Mouse (Mus musculus): ENCODE results near the gene Arl6ip1. TPM values are rescaled to one million over a fixed set of nuclear protein-coding genes. Genes with fewer than 3 reads are reported as not detected.

The Arl6ip1 gene
- polyA plus RNA-seq, 1 experiment from 2014 or later, result 445 TPM

DNA sequence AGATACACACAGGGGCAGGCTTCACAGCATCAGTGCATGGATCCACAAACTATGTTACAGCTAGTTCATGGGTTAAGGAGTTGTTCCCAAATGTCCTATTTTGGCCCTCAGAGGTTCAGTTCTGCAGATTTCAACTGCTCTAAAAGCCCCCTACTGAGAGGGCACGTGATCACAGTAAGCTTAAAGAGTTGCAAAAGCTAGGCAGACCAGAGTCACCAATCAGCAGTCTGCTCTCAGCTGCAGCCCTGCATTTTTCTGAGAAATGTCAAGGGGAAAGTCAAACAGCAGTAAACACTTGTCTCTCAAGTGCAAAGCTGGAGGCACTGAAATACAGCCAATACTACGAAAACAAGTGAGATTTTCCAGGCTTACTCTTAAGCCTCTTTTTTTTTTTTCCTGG is 10.3 kb downstream of the Arl6ip1 start:
- Histone ChIP-seq H3K4me1 (ENCODE audit: control insufficient read depth, insufficient read depth, low read length) (peaks cover 8% of the 10 kb centered on the region), H3K27ac (ENCODE audit: low read depth, low read length) (no peak overlapping the region), H3K9me3 (replicated peaks; ENCODE audit: control insufficient read depth, low read length) (no peaks in the 10 kb centered on the region), H3K4me3 (ENCODE audit: low read depth, low read length) (no peak overlapping the region), H3K4me2 (ENCODE audit: low read length) (no peak overlapping the region), H3K9ac (ENCODE audit: low read length) (no peak overlapping the region), H3K36me3 (ENCODE audit: control insufficient read depth, insufficient read depth, low read length) (peaks cover 64% of the 10 kb centered on the region), H3K27me3 (replicated peaks; ENCODE audit: control insufficient read depth, insufficient read depth, low read length) (no peaks in the 10 kb centered on the region)
- DNase-seq (ENCODE audit: low spot score) (no peak), ATAC-seq (no peak)
- 44% methylated on average over 2 of the region's 2 CpGs for WGBS

DNA sequence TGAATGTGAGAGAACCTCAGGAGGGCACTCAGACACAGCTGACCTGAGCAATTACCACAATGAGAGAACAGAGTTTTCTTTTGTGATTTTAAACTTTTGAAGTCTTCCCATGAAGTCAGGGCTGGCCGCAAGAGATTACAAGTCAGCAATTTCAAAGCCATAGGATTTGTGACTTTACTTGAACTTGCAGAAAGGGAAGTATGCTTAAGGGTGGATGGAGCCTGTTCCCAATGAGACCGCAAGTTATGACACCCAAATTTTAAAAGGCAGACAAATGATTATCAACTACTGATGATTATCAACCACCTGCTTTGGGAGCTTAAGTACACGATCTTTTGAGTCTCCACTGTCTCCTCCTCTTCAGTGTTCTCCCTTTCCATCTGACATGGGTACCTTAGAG is 11.0 kb downstream of the Arl6ip1 start:
- Histone ChIP-seq H3K36me3 (ENCODE audit: control insufficient read depth, insufficient read depth, low read length) (peaks cover 65% of the 10 kb centered on the region), H3K27me3 (replicated peaks; ENCODE audit: control insufficient read depth, insufficient read depth, low read length) (no peaks in the 10 kb centered on the region), H3K9ac (ENCODE audit: low read length) (no peak overlapping the region), H3K9me3 (replicated peaks; ENCODE audit: control insufficient read depth, low read length) (no peaks in the 10 kb centered on the region), H3K4me3 (ENCODE audit: low read depth, low read length) (no peak overlapping the region), H3K4me1 (ENCODE audit: control insufficient read depth, insufficient read depth, low read length) (peaks cover 15% of the 10 kb centered on the region), H3K4me2 (ENCODE audit: low read length) (no peak overlapping the region), H3K27ac (ENCODE audit: low read depth, low read length) (no peak overlapping the region)
- ATAC-seq (no peak), DNase-seq (ENCODE audit: low spot score) (no peak)
- WGBS, result 86% methylated on average over 3 of the region's 3 CpGs

DNA sequence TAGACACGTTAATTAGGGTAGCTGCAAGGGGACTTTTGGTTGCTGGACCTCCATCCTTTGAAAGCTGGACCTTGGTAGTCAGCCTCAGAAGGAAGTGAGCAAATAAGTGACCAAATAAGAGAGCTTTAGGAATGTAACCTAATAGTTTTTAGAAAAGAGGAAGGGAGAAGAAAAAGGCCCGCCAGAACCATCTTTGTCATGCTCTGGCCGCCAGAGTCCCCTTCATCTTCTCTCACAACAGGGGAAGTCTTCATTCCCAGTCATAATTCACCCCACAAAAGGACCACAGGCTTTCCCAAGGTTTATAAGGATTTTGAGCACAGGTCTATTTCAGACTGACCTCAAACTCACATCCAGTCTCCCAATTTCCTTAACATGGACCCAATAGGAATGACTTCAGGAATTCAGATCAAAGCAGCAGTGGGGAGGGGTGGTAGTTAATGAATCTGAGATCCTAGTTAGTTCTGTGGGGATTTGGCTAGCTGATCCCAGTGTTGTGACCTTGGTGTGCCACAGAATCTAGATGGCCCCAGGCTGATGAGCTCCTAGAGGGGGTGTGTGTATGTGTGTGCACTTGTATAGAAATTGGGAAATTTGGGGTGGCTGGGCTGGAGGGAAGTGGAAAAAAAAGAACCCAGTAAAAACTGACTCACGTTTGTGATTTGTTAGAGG is 11.8 kb downstream of the Arl6ip1 start:
- Histone ChIP-seq H3K27me3 (replicated peaks; ENCODE audit: control insufficient read depth, insufficient read depth, low read length) (no peaks in the 10 kb centered on the region), H3K27ac (ENCODE audit: low read depth, low read length) (no peak overlapping the region; the same call in 1 of the 2 replicates), H3K4me3 (ENCODE audit: low read depth, low read length) (no peak overlapping the region), H3K4me1 (ENCODE audit: control insufficient read depth, insufficient read depth, low read length) (peaks cover 21% of the 10 kb centered on the region), H3K9me3 (replicated peaks; ENCODE audit: control insufficient read depth, low read length) (no peaks in the 10 kb centered on the region), H3K9ac (ENCODE audit: low read length) (no peak overlapping the region), H3K36me3 (ENCODE audit: control insufficient read depth, insufficient read depth, low read length) (peaks cover 66% of the 10 kb centered on the region), H3K4me2 (ENCODE audit: low read length) (no peak overlapping the region)
- ATAC-seq (no peak), DNase-seq (ENCODE audit: low spot score) (no peak)
- 42% methylated on average over 4 of the region's 4 CpGs for WGBS

DNA sequence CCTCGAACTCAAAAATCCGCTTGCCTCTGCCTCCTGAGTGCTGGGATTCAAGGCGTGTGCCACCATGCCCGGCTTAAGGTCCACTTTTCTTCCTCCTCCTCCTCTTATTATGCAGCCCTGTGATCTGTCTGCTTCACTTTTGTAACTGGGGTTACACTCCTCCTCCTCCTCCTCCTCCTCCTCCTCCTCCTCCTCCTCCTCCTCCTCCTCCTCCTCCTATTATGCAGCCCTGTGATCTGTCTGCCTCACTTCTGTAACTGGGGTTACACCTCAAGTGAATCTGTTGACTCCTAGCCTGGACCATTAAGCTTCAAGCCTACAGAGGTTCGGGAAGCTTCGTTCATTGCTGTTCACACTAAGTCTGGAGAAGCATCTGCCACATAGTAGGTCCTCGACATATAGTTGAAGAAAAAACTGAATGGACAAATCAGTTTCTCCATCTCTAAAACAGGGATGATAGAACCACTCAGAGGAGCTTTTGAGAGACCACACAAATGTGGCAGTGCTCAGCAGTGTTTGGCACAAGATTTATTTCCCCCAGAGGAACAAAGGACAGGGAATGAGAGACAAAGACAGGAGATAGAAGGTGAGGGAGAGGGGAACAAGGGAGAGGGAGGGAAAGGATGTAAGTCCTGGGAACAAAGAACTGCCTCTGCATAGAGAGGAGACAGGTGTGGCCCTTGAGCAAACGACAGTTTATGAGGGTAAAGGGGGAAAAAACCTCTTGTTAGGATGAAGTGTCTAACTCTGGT is 12.5 kb downstream of the Arl6ip1 start:
- peak; percentile 1; the same call in 1 of the 2 replicates for ATAC-seq
- no peaks in the 10 kb centered on the region for H3K9me3 ChIP-seq (replicated peaks; ENCODE audit: control insufficient read depth, low read length)
- H3K27ac ChIP-seq (ENCODE audit: low read depth, low read length), result no peak overlapping the region; the same call in 1 of the 2 replicates
- peak overlapping the region; percentile 96 for H3K4me2 ChIP-seq (ENCODE audit: low read length)
- no peak for DNase-seq (ENCODE audit: low spot score)
- H3K4me3 ChIP-seq (ENCODE audit: low read depth, low read length), result peak overlapping the region; percentile 97; the same call in 1 of the 2 replicates
- WGBS, result 16% methylated on average over 8 of the region's 8 CpGs
- H3K4me1 ChIP-seq (ENCODE audit: control insufficient read depth, insufficient read depth, low read length), result peaks cover 23% of the 10 kb centered on the region
- H3K36me3 ChIP-seq (ENCODE audit: control insufficient read depth, insufficient read depth, low read length), result peaks cover 66% of the 10 kb centered on the region
- no peaks in the 10 kb centered on the region for H3K27me3 ChIP-seq (replicated peaks; ENCODE audit: control insufficient read depth, insufficient read depth, low read length)
- peak overlapping the region; percentile 71; the same call in 1 of the 2 replicates for H3K9ac ChIP-seq (ENCODE audit: low read length)

DNA sequence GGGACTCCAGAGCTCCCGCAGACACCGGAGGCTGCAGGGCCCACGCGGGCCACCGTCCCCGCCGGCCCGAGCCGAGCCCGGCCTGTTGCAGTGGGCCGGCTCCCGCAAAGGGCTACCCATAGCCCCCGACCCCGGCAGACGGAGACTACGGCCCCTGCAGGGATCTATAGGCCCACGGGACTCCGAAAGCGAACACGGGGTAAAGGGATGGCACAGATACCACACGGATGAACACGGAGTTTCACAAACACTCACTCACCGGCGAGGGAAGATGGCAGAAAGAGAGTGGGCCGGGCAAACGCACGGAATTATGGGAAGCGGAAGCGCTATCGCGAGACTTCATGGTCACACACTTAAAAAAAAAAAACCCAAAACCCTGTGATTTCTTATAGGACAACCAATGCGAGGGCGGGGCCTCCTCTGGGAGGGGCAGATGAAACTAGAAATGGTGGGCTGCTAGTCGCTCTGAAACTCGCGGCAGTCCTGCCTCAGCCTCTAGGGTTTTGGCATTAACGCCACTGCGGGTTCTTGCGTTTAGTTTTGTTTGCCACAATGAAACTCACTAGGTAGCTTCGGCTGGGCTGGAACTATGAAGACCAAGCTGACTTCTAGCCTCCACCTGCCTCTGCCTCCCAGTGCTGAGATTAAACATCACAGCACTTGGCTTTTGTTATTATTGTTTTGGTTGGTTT is 13.4 kb downstream of the Arl6ip1 start, which contains the start of gene Rps15a:
Gene Rps15a (minus strand): TSS at position 312 of the 692 bp plus-strand sequence.
- peaks cover 68% of the 10 kb centered on the region for H3K36me3 ChIP-seq (ENCODE audit: control insufficient read depth, insufficient read depth, low read length)
- no peaks in the 10 kb centered on the region for H3K27me3 ChIP-seq (replicated peaks; ENCODE audit: control insufficient read depth, insufficient read depth, low read length)
- peak within 1 kb of the TSS; percentile 97 for H3K4me3 ChIP-seq (ENCODE audit: low read depth, low read length)
- H3K4me2 ChIP-seq (ENCODE audit: low read length), result peak within 1 kb of the TSS; percentile 96
- no peaks in the 10 kb centered on the region for H3K9me3 ChIP-seq (replicated peaks; ENCODE audit: control insufficient read depth, low read length)
- peak within 1 kb of the TSS; percentile 87 for H3K27ac ChIP-seq (ENCODE audit: low read depth, low read length)
- peaks cover 30% of the 10 kb centered on the region for H3K4me1 ChIP-seq (ENCODE audit: control insufficient read depth, insufficient read depth, low read length)
- under 1% methylated on average over 40 of the region's 40 CpGs for WGBS
- DNase-seq (ENCODE audit: low spot score) (peak; percentile 99), ATAC-seq (peak; percentile 85)
- peak within 1 kb of the TSS; percentile 98 for H3K9ac ChIP-seq (ENCODE audit: low read length)

DNA sequence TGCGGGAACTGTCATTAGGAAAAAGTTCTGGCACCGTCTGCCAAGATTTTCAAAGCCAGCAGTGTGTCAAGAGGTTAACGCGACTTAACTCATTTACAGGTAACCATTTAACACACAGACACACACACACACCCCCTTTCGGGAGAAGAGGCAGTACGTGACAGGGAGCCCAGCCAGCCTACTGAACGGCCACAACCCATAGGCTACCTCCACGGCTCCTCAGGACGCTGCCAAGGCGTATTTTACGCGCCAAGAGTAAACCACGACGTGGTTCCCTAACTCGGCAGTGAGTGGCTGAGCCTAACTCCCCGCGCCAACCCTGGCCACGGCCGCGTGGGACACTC is 14.0 kb downstream of the Arl6ip1 start:
- H3K27ac ChIP-seq (ENCODE audit: low read depth, low read length), result peak overlapping the region; percentile 87
- WGBS, result 0% methylated on average over 20 of the region's 20 CpGs
- peak; percentile 40 for DNase-seq (ENCODE audit: low spot score)
- H3K4me3 ChIP-seq (ENCODE audit: low read depth, low read length), result peak overlapping the region; percentile 97
- peak overlapping the region; percentile 96 for H3K4me2 ChIP-seq (ENCODE audit: low read length)
- peak; percentile 58; the same call in 1 of the 2 replicates for ATAC-seq
- peaks cover 68% of the 10 kb centered on the region for H3K36me3 ChIP-seq (ENCODE audit: control insufficient read depth, insufficient read depth, low read length)
- peak overlapping the region; percentile 98 for H3K9ac ChIP-seq (ENCODE audit: low read length)
- no peaks in the 10 kb centered on the region for H3K9me3 ChIP-seq (replicated peaks; ENCODE audit: control insufficient read depth, low read length)
- H3K27me3 ChIP-seq (replicated peaks; ENCODE audit: control insufficient read depth, insufficient read depth, low read length), result no peaks in the 10 kb centered on the region
- H3K4me1 ChIP-seq (ENCODE audit: control insufficient read depth, insufficient read depth, low read length), result peaks cover 30% of the 10 kb centered on the region

DNA sequence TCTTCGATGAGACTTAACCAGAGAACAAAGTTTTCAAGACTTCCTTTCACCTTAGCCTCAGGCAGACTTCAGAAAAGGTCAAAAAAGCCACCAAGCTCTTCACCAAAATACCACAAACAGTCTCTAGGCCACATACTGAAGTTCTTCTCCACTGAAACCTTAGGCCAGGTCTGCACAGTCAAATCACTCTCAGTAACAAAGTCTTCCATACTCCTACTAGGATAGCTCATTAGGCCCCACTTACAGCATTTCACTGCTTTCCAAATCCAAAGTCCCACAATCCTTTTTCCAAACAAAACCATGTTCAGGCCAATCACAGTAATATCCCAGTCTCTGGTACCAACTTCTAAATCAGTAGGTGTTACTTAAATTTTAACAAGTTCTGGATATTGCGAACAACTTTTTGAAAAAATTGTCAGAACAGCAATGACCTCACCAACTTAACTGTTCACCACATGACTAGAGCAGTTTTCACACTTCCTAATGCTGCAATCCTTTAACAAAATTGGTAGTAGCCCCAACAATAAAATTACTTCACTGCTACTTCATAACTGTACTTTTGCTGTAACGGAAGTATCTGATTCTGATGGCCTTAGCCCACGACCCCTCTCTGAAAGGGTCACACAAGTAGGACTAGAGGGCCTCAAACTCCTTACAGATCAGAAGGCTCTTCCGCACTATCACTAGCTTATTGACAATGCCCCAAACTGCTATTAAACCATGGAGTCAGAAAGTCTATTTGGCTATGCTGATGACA is 15.7 kb downstream of the Arl6ip1 start:
- H3K4me2 ChIP-seq (ENCODE audit: low read length), result peak overlapping the region; percentile 96
- peak overlapping the region; percentile 98; the same call in 1 of the 2 replicates for H3K9ac ChIP-seq (ENCODE audit: low read length)
- DNase-seq (ENCODE audit: low spot score), result no peak
- ATAC-seq, result no peak
- no peaks in the 10 kb centered on the region for H3K9me3 ChIP-seq (replicated peaks; ENCODE audit: control insufficient read depth, low read length)
- H3K36me3 ChIP-seq (ENCODE audit: control insufficient read depth, insufficient read depth, low read length), result peaks cover 68% of the 10 kb centered on the region
- no peak overlapping the region for H3K27ac ChIP-seq (ENCODE audit: low read depth, low read length)
- H3K27me3 ChIP-seq (replicated peaks; ENCODE audit: control insufficient read depth, insufficient read depth, low read length), result no peaks in the 10 kb centered on the region
- WGBS, result 77% methylated on average over 5 of the region's 5 CpGs
- H3K4me1 ChIP-seq (ENCODE audit: control insufficient read depth, insufficient read depth, low read length), result peaks cover 30% of the 10 kb centered on the region
- H3K4me3 ChIP-seq (ENCODE audit: low read depth, low read length), result peak overlapping the region; percentile 97; the same call in 1 of the 2 replicates

DNA sequence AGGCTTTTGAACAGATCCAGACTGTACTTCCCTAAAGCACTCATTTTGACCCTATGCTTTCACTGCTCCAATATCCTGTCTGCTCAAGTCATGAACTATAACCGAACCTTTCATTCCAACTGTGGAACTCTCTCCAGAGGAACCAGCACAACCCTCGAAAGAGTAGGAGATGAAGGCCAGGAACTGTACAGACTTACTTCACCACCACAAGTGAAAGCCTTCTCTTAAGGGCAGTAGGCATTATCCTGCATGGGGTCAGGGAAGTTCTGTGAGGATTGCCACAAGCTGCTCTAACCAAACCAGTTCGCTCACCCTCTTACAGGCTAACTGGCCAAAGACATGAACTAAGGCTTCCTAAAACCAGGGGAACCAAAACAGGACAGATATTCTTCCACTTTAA is 18.3 kb downstream of the Arl6ip1 start:
- Histone ChIP-seq H3K9ac (ENCODE audit: low read length) (no peak overlapping the region), H3K4me3 (ENCODE audit: low read depth, low read length) (no peak overlapping the region), H3K9me3 (replicated peaks; ENCODE audit: control insufficient read depth, low read length) (no peaks in the 10 kb centered on the region), H3K4me1 (ENCODE audit: control insufficient read depth, insufficient read depth, low read length) (peaks cover 30% of the 10 kb centered on the region), H3K4me2 (ENCODE audit: low read length) (peak overlapping the region; percentile 21; the same call in 1 of the 2 replicates), H3K36me3 (ENCODE audit: control insufficient read depth, insufficient read depth, low read length) (peaks cover 87% of the 10 kb centered on the region), H3K27me3 (replicated peaks; ENCODE audit: control insufficient read depth, insufficient read depth, low read length) (no peaks in the 10 kb centered on the region), H3K27ac (ENCODE audit: low read depth, low read length) (no peak overlapping the region)
- DNase-seq (ENCODE audit: low spot score) (no peak), ATAC-seq (no peak)
- WGBS, result 83% methylated on average over 3 of the region's 3 CpGs
